Mouse (Mus musculus) duodenum, adult 2 months (tissue): ENCODE measurements around the gene Arxes2. TPM values are rescaled to one million over a fixed set of nuclear protein-coding genes. Genes with fewer than 3 reads are reported as not detected.

ENCODE experiments used
- polyA plus RNA-seq: library from polyadenylated mRNA; depleted of rRNA; stranded (reverse); fragments of >200 nt; gene quantifications from 2 replicates; pipeline ENCODE4 v1.2.3, GENCODE M21; 2012; ENCODE audit warnings: low replicate concordance; rRNA removed

The Arxes2 gene
- polyA plus RNA-seq = 1.1 and 1.2 TPM in 2 replicates

GRCm38 (mm10) chrX:135993664-135994119 lies at the start of gene Arxes2:
TSS of gene Arxes2 (plus strand) at chrX:135993824.

GRCm38 (mm10) chrX:136032799-136033763 lies 39.5 kb downstream of the Arxes2 start, which contains the start of gene Arxes1:
TSS of gene Arxes1 (plus strand) at chrX:136033367.

Other genes starting within 250 kb of the Arxes2 start
- gene Bhlhb9, start 196.2 kb upstream of the Arxes2 start, polyA plus RNA-seq = 0.26 and 0.46 TPM in 2 replicates
- 0.18 and 2.4 TPM in 2 replicates for gene Gprasp2, start 154.8 kb upstream of the Arxes2 start, polyA plus RNA-seq
- gene Arxes1, start 39.5 kb downstream of the Arxes2 start, polyA plus RNA-seq = 0.31 and 0.57 TPM in 2 replicates
- gene Bex2, start 74.4 kb downstream of the Arxes2 start, polyA plus RNA-seq = 0.82 and 1.0 TPM in 2 replicates
- not detected in 2 replicates for gene Nxf3, start 91.4 kb downstream of the Arxes2 start, polyA plus RNA-seq
- not detected in 2 replicates for gene Bex4, start 145.2 kb downstream of the Arxes2 start, polyA plus RNA-seq
- 0.09 TPM in 1 of 2 replicates, not detected in the other for gene Tceal8, start 178.5 kb downstream of the Arxes2 start, polyA plus RNA-seq
- gene Tceal5, start 210.1 kb downstream of the Arxes2 start, polyA plus RNA-seq = 0.13 TPM in 1 of 2 replicates, not detected in the other
- gene Tceal7, start 221.0 kb downstream of the Arxes2 start, polyA plus RNA-seq = not detected in 2 replicates
- 0.33 and 0.49 TPM in 2 replicates for gene Bex1, start 221.7 kb downstream of the Arxes2 start, polyA plus RNA-seq